Mouse (Mus musculus): ENCODE measurements around the gene Rgcc. TPM values are rescaled to one million over a fixed set of nuclear protein-coding genes. Genes with fewer than 3 reads are reported as not detected.

The Rgcc gene
- total RNA-seq, 2 experiments from 2014 or later: 23.7 to 27.0 TPM

DNA sequence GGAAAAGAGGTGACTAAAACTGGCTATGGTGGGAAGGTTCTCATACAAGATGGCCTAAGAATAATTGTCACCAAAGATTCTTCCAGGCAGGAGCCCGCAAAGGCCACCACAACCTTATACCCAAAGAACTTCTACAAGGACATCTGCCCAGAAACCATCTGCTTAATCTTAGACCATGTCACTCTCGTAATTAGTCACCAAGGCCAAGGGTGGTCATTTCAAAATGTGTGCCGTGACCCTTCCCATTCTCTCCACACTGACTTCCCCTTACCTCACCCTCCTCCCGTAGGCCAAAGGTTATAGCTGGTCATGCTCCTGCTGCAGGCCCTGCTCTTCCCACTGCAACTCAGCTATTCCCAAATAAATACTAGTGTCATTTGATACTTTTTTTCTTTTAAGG, 22.5 kb downstream of the Rgcc start:
- DNase-seq: no peak

- no peak for DNase-seq
Observed at GRCm38 (mm10) chr14:79277922-79278321, 23.5 kb downstream of the Rgcc start.

GRCm38 (mm10) chr14:79275870-79276395, 25.5 kb downstream of the Rgcc start:
- no peak for DNase-seq

GRCm38 (mm10) chr14:79275441-79275840, 26.0 kb downstream of the Rgcc start:
- DNase-seq: no peak

GRCm38 (mm10) chr14:79273697-79274477, 27.6 kb downstream of the Rgcc start:
- DNase-seq: no peak

DNA sequence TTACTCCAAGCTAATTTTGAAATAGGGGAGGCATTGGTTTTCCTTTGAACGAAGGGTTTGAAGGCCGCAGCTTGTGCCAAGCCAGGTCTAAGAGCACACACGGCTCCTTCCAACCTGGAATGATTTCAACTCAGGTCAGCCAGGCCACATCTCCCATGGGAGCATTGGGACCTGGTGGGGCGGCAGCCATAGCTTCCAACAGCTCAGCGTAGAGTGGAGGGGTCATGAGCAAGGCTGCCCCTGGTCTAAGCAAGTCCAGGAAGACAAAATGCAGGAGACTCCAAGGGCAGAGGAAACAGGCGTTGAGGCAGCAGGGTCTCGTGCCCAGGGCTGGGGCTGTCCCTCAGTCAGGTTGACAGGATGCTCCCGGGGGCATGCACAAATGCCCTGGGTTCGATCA, 28.5 kb downstream of the Rgcc start:
- no peak for DNase-seq

GRCm38 (mm10) chr14:79272188-79272694, 29.2 kb downstream of the Rgcc start:
- DNase-seq: no peak

- DNase-seq: no peak
Observed at GRCm38 (mm10) chr14:79269551-79269950, 31.9 kb downstream of the Rgcc start.

DNA sequence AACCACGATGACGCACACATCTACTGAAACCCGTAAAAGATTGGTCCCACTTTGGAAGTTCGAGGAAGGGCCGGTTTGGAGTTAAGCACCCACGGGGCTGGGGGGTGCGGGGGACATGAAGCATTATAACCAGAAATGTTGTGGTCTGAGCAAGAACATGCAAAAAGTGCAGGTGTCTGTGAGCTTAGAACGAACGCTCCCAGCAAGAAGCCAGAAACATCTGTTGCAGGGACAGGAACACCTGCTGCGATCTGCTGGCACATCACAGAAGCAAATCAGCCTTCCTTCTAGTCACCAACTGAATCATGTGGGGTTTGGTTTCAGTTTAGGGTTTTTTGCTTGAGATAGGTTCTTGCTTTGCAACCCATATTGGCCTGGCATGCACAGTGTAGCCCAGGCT, 33.6 kb downstream of the Rgcc start:
- no peak for DNase-seq

GRCm38 (mm10) chr14:79267382-79267781, 34.1 kb downstream of the Rgcc start:
- no peak for DNase-seq

DNA sequence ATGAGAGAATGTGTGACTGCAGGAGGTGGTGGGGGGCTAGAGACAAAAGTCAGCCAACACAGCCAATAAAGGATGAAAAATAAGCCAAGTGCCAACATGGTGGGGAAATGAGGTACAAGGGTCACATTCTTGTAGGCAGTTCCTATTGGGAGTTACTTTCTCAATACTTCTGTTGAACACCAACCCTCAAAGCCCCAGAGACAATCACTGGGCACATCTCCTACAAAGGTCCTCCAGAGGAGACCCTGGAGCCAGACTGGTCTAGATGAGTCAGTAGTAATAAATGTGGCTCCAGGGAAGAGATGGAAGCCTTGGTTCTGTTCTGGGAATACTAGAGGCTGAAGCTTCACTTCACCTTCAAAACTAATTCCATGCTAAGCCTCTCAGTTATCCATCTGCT, 35.0 kb downstream of the Rgcc start:
- no peak for DNase-seq

DNA sequence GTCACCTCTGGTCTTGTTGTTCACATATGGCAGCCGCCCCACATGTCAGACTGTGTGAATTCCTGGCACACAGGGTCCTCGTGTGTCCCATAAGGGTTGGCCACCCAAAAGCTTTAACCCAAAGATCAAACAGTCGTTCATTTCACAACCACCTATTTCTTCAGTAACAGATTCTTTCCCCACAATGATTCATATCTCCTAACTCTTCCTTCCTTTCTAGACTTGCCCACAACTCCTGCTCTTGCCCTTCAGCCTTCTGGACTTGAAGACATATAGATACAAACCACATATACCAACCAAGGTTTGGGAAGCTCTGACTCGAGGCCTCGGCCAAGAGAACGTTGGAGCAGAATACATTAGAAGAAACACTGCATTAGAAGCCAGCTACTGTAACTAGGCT, 35.7 kb downstream of the Rgcc start:
- no peak for DNase-seq

GRCm38 (mm10) chr14:79263321-79263720, 38.1 kb downstream of the Rgcc start:
- no peak for DNase-seq

- DNase-seq: no peak
Observed at GRCm38 (mm10) chr14:79262677-79263076, 38.8 kb downstream of the Rgcc start.

DNA sequence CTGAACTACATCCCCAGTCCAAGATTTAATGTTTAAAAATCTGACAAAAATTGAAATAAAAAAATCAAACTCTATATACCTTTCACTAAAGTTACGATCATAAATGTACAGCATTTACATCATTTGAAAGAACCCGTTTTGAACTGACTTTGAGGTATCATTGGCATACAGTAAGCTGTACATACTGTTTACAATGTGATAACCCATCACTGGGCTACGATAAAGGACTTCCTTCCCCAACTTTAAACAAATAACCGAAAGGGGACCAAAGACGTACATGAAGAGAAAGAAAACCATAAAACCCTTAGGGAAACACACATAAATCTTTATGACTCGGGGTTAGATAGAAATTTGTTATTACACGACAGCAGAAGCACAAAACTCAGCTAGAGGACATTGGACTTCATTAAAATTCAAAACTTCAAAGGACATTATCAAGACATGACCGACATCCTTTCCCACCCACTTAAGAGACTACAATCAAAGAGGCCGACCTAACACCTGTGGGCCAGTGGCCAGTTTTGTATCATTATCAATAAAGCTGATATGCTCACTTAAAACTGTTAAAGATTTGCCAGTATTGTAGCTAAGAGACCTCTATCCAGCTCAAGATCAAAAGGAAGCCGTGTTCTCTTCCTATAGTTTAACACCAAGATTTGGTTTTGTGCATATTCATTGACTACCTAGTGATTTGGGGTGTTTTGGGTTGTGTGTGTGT, 42.2 kb downstream of the Rgcc start:
- no peak for DNase-seq

GRCm38 (mm10) chr14:79256656-79257055, 44.8 kb downstream of the Rgcc start:
- no peak for DNase-seq

GRCm38 (mm10) chr14:79255786-79256185, 45.7 kb downstream of the Rgcc start:
- DNase-seq: no peak

DNA sequence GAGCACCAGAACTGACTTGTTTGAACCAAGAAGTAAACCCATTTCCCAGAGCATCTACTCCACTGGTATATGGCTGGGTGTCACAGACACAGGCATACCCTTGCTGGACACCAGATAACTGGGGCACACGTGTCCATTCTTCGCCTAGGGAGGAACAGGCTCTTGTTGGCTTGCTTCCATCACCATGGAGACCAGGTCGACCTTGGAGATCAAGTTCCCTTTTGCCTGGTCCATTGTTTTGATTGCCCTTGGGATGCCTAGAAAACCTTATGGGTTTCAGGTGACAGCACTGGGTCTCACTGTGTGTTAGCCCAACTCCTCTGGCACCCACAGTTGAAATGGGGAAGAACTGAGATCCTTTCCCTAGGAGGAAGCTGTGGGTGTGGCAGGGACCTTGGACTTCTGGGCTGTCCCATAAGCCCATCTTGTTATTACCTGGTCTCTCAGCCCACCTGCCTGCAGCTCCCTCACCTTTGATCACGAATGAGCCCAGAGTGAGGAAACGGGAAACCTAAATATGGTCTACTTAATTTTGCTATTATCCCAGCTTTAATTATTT, 49.6 kb downstream of the Rgcc start:
- no peak for DNase-seq

DNA sequence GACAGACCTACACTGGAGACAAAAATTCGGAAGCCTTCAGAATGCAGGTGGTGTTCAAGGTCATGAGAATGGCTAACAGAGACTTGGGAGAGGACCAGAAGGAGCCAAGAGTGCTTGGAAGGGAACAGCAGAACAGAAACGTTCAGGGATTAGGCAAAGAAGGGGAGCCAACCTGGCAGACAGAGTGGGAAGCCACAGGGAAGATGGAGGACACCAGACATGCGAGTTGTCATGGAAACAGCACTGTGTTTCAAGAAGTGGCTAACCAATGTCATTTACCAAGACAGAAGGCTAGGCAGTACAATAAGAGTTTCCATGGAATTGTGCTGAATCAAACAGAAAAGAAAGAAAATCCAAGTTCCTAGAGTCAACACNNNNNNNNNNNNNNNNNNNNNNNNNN, 56.9 kb downstream of the Rgcc start:
- no peak for DNase-seq

GRCm38 (mm10) chr14:79243038-79243883, 58.2 kb downstream of the Rgcc start:
- DNase-seq: no peak

DNA sequence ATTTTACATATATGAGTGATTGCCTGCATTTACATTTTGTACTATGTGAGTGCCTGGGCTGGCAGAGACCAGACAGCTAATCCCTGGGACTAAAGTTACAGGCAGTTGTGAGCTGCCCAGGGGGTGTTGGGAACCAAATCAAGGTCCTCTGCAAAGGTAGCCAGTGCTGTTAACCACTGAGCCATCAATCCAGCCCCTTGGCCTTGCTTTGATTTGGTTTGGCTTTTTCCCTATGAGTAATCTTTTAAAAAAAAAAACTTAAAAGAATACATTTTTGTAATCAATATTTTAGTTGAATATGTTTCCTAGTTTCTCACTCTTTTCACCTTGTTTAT, 59.1 kb downstream of the Rgcc start:
- DNase-seq: no peak
